Mouse (Mus musculus) hematopoietic stem cell, adult 5-6 weeks (primary cell): ENCODE measurements at regions not wholly inside any gene's neighbourhood (a gene's known extent, or its start where the extent isn't known, plus 50 kb on each side); places are given as distances from the start of the nearest gene placed in this dataset.

ENCODE experiments used
- ATAC-seq, 2 experiments: fragments of 125-278 bp in 1 of 2; replicated peaks in 1 of 2; 2 replicates each; pipeline ENCODE4 v1.8.0; 2016 to 2017; ENCODE audit warnings: inconsistent platforms in 2 of 2, mild to moderate bottlenecking in 2 of 2, moderate number of reproducible peaks in 2 of 2, low read depth in 1 of 2, moderate TSS enrichment in 1 of 2; ENCODE audit not compliant: low FRiP score in 2 of 2, poor library complexity in 2 of 2, severe bottlenecking in 2 of 2, insufficient read depth in 1 of 2, low TSS enrichment in 1 of 2

GRCm38 (mm10) chr3:71590840-71591239 lies 1376.8 kb downstream of the Sis start:
- no peak for ATAC-seq

DNA sequence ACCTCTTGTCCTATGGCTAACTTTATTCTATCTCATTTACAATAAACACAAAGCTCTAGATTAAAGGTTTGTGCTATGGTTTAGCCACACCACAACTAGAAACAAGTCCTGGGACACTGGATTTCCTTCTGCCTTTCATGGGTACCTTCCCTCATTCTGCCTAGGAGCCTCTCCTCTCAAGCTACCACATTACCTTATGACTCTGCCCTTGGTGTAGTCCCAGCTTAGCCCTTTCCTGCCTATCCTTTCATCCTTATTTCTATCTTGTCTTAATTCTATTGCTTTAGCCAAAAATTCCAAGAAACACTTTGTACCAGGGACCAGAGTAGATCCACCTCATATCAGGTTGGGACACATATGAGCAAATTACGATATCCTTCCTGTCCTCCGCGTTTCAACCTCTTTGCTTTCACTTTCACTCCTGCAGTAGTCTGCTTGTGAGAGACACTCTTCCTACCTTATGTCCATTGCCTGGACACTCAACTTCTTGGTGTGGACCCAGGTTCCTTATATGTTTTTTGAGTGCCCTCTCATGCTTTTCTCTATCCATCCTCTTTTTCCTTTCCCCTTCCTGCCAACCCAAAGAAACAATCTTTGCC lies 1403.7 kb downstream of the Sis start:
- peak; percentile 63 to 66 for ATAC-seq

DNA sequence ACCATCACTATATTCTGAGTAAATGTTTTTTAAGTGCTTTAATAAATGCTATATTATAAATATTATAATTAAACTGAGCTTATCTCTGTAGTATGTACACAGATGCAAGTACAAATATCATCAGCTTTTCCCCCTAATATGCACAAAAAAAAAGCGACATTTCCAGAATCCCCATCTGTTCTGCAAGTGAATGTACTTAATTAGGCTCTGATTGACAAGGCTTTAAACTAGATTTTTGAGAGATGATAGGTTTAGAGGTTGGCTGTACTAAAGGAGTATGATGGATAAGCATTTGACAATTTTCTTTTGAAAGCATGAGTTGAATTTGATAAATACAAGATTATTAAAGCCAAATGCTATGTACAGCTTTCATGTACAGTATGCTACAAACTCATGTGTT lies 1404.8 kb downstream of the Sis start:
- no peak for ATAC-seq

DNA sequence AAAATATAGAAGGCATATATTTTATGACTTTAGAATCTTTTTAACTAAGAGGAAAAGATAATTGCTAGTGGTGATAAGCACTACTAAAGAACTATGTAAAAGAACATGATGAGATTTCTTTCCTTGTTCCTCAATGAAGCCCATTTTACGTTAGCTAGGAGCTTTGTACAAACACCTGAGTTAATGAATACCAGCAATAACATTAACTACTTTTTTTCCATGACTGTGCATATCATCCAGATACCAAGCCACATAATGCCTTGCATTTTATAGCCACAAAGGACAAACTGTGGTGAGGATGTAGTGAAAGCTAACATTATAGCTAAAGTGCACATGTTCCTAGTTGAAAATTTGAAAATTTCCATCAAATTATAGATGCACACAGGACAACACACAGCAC lies 1421.8 kb downstream of the Sis start:
- ATAC-seq = no peak

DNA sequence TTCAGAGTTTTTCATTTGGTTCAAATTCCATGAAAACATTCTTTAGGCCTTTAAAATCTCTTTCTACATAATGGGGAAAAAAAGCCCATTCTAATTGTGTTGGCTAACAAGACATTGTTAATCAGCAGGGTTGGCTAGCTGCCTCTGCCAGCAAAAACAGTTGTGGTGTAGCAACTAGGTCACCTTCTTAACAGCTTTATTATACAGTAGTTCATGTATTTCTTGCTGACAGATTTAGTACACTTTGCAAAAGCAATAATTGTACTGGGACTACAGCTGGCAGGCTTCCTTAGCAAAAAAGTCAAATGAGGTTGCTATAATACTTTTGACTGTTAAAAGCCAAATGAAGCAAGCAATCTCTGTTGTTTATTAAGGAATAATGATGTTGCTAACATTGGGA lies 1454.8 kb downstream of the Sis start:
- ATAC-seq = no peak
